Mouse (Mus musculus): Measurements from ENCODE around the gene Stk11. TPM values are rescaled to one million over a fixed set of nuclear protein-coding genes. Genes with fewer than 3 reads are reported as not detected.

Stk11 gene
- polyA plus RNA-seq, 1 experiment, result 222 TPM

GRCm38 (mm10) chr10:80116927-80117691 lies 1.5 kb downstream of the Stk11 start:
- H3K27me3 ChIP-seq (ENCODE audit: control insufficient read depth, insufficient read depth, low read length), result no peaks in the 10 kb centered on the region
- peak overlapping the region; percentile 79 for H3K4me3 ChIP-seq (ENCODE audit: control insufficient read depth, low read depth, low read length)
- TF ChIP-seq CTCF (IDR thresholded peaks at IDR 0.05; ENCODE audit: control insufficient read depth, insufficient read depth, insufficient replicate concordance, low read depth, low read length) (no peak), POLR2A (IDR thresholded peaks at IDR 0.05; ENCODE audit: control insufficient read depth, low read depth, low read length) (0 out of 2 replicates have a peak, but pooled peaks have one; percentile 11)
- no peaks in the 10 kb centered on the region; the same call in none of the 2 replicates for H3K36me3 ChIP-seq (ENCODE audit: control insufficient read depth, insufficient read depth, low read length)
- H3K4me1 ChIP-seq (ENCODE audit: control insufficient read depth, insufficient read depth, low read length), result peaks cover 23% of the 10 kb centered on the region
- H3K27ac ChIP-seq (ENCODE audit: control insufficient read depth, insufficient read depth, low read depth, low read length), result peak overlapping the region; percentile 76

- Histone ChIP-seq H3K27me3 (ENCODE audit: control insufficient read depth, insufficient read depth, low read length) (no peaks in the 10 kb centered on the region), H3K4me3 (ENCODE audit: control insufficient read depth, low read depth, low read length) (peak overlapping the region; percentile 79), H3K27ac (ENCODE audit: control insufficient read depth, insufficient read depth, low read depth, low read length) (no peak overlapping the region), H3K36me3 (ENCODE audit: control insufficient read depth, insufficient read depth, low read length) (no peaks in the 10 kb centered on the region; the same call in none of the 2 replicates), H3K4me1 (ENCODE audit: control insufficient read depth, insufficient read depth, low read length) (peaks cover 23% of the 10 kb centered on the region)
- TF ChIP-seq CTCF (IDR thresholded peaks at IDR 0.05; ENCODE audit: control insufficient read depth, insufficient read depth, insufficient replicate concordance, low read depth, low read length) (no peak), POLR2A (IDR thresholded peaks at IDR 0.05; ENCODE audit: control insufficient read depth, low read depth, low read length) (no peak)
Observed at GRCm38 (mm10) chr10:80117736-80118135, 2.1 kb downstream of the Stk11 start.

DNA sequence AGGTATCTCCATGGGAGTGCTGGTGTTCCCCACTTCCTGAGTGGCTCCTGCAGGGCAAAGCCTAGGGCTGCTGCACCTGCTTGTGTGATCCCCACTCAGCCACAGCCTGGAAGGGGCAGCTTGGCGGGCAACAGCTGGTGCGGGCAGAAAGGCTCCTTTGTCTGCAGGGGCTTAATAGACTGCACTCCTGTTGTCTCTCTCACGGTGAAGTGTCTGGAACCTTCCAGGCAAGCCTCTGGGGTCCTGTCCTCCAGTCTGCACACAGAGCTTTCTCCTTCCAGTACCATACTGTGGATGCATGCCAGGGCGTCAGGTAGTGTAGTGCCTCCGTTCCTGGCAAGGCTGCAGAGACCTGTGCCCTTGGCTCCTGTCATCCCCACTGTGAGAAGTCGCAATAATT lies 2.9 kb downstream of the Stk11 start:
- Histone ChIP-seq H3K36me3 (ENCODE audit: control insufficient read depth, insufficient read depth, low read length) (no peaks in the 10 kb centered on the region; the same call in none of the 2 replicates), H3K4me1 (ENCODE audit: control insufficient read depth, insufficient read depth, low read length) (peaks cover 22% of the 10 kb centered on the region), H3K4me3 (ENCODE audit: control insufficient read depth, low read depth, low read length) (no peak overlapping the region; the same call in 1 of the 2 replicates), H3K27ac (ENCODE audit: control insufficient read depth, insufficient read depth, low read depth, low read length) (no peak overlapping the region), H3K27me3 (ENCODE audit: control insufficient read depth, insufficient read depth, low read length) (no peaks in the 10 kb centered on the region)
- TF ChIP-seq CTCF (IDR thresholded peaks at IDR 0.05; ENCODE audit: control insufficient read depth, insufficient read depth, insufficient replicate concordance, low read depth, low read length), result no peak
- TF ChIP-seq POLR2A (IDR thresholded peaks at IDR 0.05; ENCODE audit: control insufficient read depth, low read depth, low read length), result no peak

DNA sequence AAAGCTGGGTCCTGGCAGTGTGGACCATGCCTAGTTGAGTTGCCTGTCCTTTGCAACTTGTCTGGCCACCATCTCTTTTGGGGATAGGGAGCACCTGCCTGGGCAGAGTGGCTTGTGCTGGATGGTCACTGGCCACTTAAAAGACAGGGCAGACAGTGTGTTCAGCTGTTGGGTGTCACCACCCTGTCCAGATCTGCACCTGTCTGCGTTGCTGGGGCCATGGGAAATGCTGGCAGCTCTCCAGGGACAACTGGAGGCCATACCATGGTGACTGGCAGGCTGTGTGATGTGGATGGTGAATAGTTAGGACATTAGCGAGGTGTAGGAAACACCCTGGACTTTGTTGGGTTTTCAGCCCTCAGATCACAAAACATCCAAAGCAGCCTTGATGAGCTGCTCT lies 4.5 kb downstream of the Stk11 start:
- no peaks in the 10 kb centered on the region; the same call in none of the 2 replicates for H3K36me3 ChIP-seq (ENCODE audit: control insufficient read depth, insufficient read depth, low read length)
- H3K4me3 ChIP-seq (ENCODE audit: control insufficient read depth, low read depth, low read length), result no peak overlapping the region
- TF ChIP-seq CTCF (IDR thresholded peaks at IDR 0.05; ENCODE audit: control insufficient read depth, insufficient read depth, insufficient replicate concordance, low read depth, low read length) (no peak), POLR2A (IDR thresholded peaks at IDR 0.05; ENCODE audit: control insufficient read depth, low read depth, low read length) (no peak)
- no peak overlapping the region for H3K27ac ChIP-seq (ENCODE audit: control insufficient read depth, insufficient read depth, low read depth, low read length)
- peaks cover 17% of the 10 kb centered on the region for H3K4me1 ChIP-seq (ENCODE audit: control insufficient read depth, insufficient read depth, low read length)
- H3K27me3 ChIP-seq (ENCODE audit: control insufficient read depth, insufficient read depth, low read length), result no peaks in the 10 kb centered on the region

DNA sequence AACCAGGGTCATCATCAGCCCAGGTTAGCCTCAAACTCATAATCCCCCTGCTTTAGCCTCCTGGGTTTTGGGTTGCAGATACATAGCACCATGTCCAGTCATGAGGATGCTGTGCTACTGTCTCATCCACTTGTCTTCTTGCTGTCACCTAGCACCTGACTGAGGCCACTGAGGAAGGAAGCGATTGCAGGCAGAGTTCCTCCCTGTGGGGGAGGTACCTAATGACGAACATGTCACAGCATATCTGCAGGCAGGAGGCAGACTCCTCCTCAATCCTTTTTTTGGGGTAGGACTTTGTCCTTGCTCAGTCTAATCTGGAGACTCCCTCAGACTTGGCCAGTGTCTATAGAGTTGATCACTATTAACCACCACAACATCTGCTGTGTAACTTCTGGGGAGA lies 6.0 kb downstream of the Stk11 start:
- H3K4me1 ChIP-seq (ENCODE audit: control insufficient read depth, insufficient read depth, low read length), result peaks cover 16% of the 10 kb centered on the region
- H3K4me3 ChIP-seq (ENCODE audit: control insufficient read depth, low read depth, low read length), result no peak overlapping the region
- TF ChIP-seq CTCF (IDR thresholded peaks at IDR 0.05; ENCODE audit: control insufficient read depth, insufficient read depth, insufficient replicate concordance, low read depth, low read length), result no peak
- TF ChIP-seq POLR2A (IDR thresholded peaks at IDR 0.05; ENCODE audit: control insufficient read depth, low read depth, low read length), result no peak
- H3K36me3 ChIP-seq (ENCODE audit: control insufficient read depth, insufficient read depth, low read length), result no peaks in the 10 kb centered on the region; the same call in none of the 2 replicates
- H3K27ac ChIP-seq (ENCODE audit: control insufficient read depth, insufficient read depth, low read depth, low read length), result no peak overlapping the region
- no peaks in the 10 kb centered on the region for H3K27me3 ChIP-seq (ENCODE audit: control insufficient read depth, insufficient read depth, low read length)

DNA sequence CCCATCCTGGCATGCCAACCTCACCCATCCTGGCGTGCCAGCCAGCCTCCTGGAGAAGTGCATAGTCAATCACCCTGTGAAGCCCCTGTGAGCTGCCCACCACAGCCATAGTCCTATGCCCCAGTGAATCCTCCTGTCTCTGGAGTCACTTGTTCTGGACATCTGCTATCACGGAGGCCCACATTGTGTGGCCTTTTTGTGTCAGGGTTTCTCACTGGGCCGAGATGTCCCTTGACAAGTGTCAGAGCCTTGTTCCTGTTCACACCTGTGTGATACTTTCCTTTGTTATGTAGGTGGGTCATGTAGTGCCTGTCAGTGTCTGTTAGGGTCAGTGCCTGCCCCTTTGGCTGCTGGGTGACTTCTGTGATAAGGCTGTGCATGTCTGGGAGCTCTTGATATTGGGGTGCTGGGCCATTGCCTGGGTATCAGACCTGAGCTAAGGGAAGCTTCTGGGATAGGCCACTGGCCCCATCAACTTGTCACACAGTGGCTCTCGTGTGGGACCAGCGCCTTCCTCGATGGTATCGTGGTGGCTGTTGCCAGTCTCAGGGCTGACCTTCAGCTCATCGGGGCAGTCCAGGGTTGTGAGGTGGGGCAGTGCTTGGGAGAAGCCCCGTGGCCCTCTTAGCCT lies 8.4 kb downstream of the Stk11 start:
- Histone ChIP-seq H3K36me3 (ENCODE audit: control insufficient read depth, insufficient read depth, low read length) (no peaks in the 10 kb centered on the region; the same call in none of the 2 replicates), H3K27me3 (ENCODE audit: control insufficient read depth, insufficient read depth, low read length) (no peaks in the 10 kb centered on the region), H3K27ac (ENCODE audit: control insufficient read depth, insufficient read depth, low read depth, low read length) (no peak overlapping the region), H3K4me1 (ENCODE audit: control insufficient read depth, insufficient read depth, low read length) (0 out of 2 replicates have a peak, but pooled peaks cover 2% of the 10 kb centered on the region), H3K4me3 (ENCODE audit: control insufficient read depth, low read depth, low read length) (no peak overlapping the region)
- TF ChIP-seq POLR2A (IDR thresholded peaks at IDR 0.05; ENCODE audit: control insufficient read depth, low read depth, low read length) (no peak), CTCF (IDR thresholded peaks at IDR 0.05; ENCODE audit: control insufficient read depth, insufficient read depth, insufficient replicate concordance, low read depth, low read length) (no peak)

DNA sequence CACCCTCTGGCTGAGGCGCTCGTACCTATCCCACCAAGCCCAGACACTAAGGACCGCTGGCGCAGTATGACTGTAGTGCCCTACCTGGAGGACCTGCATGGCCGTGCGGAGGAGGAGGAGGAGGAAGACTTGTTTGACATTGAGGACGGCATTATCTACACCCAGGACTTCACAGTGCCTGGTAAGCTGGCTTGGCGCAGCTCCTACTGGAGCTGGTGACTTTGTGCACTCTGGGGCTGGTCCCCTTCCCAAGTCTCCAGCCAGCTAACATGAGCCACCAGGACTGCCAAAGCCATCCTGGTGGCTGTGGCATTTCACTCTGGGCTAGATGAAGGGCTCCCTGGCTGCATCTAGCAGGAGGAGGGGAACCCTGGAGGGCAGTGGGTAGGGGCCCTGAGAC lies 12.3 kb downstream of the Stk11 start:
- H3K27me3 ChIP-seq (ENCODE audit: control insufficient read depth, insufficient read depth, low read length), result no peaks in the 10 kb centered on the region
- no peaks in the 10 kb centered on the region; the same call in 1 of the 2 replicates for H3K36me3 ChIP-seq (ENCODE audit: control insufficient read depth, insufficient read depth, low read length)
- H3K4me1 ChIP-seq (ENCODE audit: control insufficient read depth, insufficient read depth, low read length), result peaks cover 3% of the 10 kb centered on the region; the same call in 1 of the 2 replicates
- H3K4me3 ChIP-seq (ENCODE audit: control insufficient read depth, low read depth, low read length), result no peak overlapping the region
- TF ChIP-seq POLR2A (IDR thresholded peaks at IDR 0.05; ENCODE audit: control insufficient read depth, low read depth, low read length) (no peak), CTCF (IDR thresholded peaks at IDR 0.05; ENCODE audit: control insufficient read depth, insufficient read depth, insufficient replicate concordance, low read depth, low read length) (no peak)
- H3K27ac ChIP-seq (ENCODE audit: control insufficient read depth, insufficient read depth, low read depth, low read length), result no peak overlapping the region
